In the genomic region with DNA sequence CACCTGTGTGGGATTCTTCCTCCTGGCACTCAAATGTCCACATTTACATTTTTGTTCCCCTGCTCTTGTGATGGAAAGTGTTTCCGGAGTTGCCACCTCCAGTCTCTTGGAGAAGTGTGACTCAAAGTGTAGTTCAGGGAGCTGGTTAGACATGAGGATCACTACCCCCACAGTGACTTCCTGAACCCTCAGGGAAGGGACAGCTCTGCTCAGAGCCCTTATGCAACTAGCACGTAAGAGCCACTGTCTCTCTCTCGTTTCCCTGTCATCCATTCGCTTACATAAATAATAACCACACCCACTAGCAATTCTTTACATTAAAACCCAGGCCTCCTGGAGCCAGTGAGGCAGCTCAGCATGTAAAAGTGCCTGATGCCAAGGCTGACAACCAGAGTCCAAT, we compare ENCODE assay signal across 22 mouse cellular contexts. TPM values are rescaled to one million over a fixed set of nuclear protein-coding genes. Genes with fewer than 3 reads are reported as not detected.
"Had no signal": no experiment of that assay in that cellular context is flagged by ENCODE, and none has a peak within 500 bp of the region (broad histone marks: within the 10 kb centered on the region; RNA-seq: fewer than 3 reads in every experiment).

No protein-coding gene starts in this region.

- ATAC-seq: hindbrain, embryonic 16.5 days; hindbrain, postnatal 0 days; inflammation-experienced regulatory T-cells, adult 6 months; intestine, embryonic 15.5 days; intestine, embryonic 16.5 days; intestine, postnatal 0 days had no signal

- DNase-seq: heart, postnatal 10 days; heart, postnatal 14 days; heart, postnatal 36 days; heart, postnatal 4 days; kidney, adult 11 months; kidney, adult 18-20 months; kidney, adult 2 months; kidney, adult 8-10 months; kidney, adult 9 months; kidney, postnatal 10 days; kidney, postnatal 14 days; kidney, postnatal 25 days; kidney, postnatal 36 days; layer of hippocampus, adult 9-11 months; layer of hippocampus, postnatal 36 days had no signal

RNA-seq across cellular contexts. Expression of a gene that starts 41.2 kb away (rescaled TPM):
- total RNA-seq: hematopoietic stem cell, adult 5-6 weeks had no signal
